Mouse (Mus musculus) CH12.LX (cell line): ENCODE data around the gene Zbp1. TPM values are rescaled to one million over a fixed set of nuclear protein-coding genes. Genes with fewer than 3 reads are reported as not detected.

ENCODE experiments used
- DNase-seq: peaks from one replicate; pipeline ENCODE4 v3.0.0-alpha.2; 2013; ENCODE audit errors: extremely low read depth
- H3K27ac ChIP-seq: 2 replicates; pipeline ENCODE4 v1.5.1; 2012; ENCODE audit warnings: low read depth, mild to moderate bottlenecking, control low read depth, moderate library complexity; ENCODE audit not compliant: insufficient read depth
- H3K27me3 ChIP-seq: replicated peaks from 2 replicates; pipeline ENCODE3; 2012; ENCODE audit warnings: inconsistent platforms
- H3K36me3 ChIP-seq, 2 experiments: replicated peaks in 1 of 2; 2 replicates each; pipeline versions ENCODE3 to v1.6.1; 2012; ENCODE audit warnings: inconsistent platforms in 1 of 2, low read length in 1 of 2, mild to moderate bottlenecking in 1 of 2, mixed read lengths in 1 of 2, moderate library complexity in 1 of 2; ENCODE audit not compliant: control insufficient read depth in 1 of 2, insufficient read depth in 1 of 2
- H3K4me1 ChIP-seq, 2 experiments: 2 replicates each; pipeline ENCODE4 v1.6.1; 2012; ENCODE audit warnings: inconsistent platforms in 1 of 2, moderate library complexity in 1 of 2; ENCODE audit not compliant: insufficient read depth in 2 of 2, control insufficient read depth in 1 of 2
- H3K4me2 ChIP-seq: 2 replicates; pipeline ENCODE4 v1.6.1; 2012; ENCODE audit warnings: low read depth, mild to moderate bottlenecking, control low read depth; ENCODE audit not compliant: poor library complexity, insufficient read depth, severe bottlenecking
- H3K4me3 ChIP-seq, 3 experiments: fragments of 150-350 bp in 1 of 3; sonication (generic) in 1 of 3; replicated peaks in 1 of 3; 2 replicates each; pipeline versions ENCODE3 to v1.5.1; 2011 to 2012; ENCODE audit warnings: low read depth in 2 of 3, low read length in 2 of 3, mild to moderate bottlenecking in 2 of 3, moderate library complexity in 2 of 3, control low read depth in 1 of 3, improper control_type of control experiment in 1 of 3, inconsistent platforms in 1 of 3, mixed read lengths in 1 of 3; ENCODE audit not compliant: poor library complexity in 1 of 3
- H3K79me2 ChIP-seq: replicated peaks from 2 replicates; pipeline ENCODE4 v1.6.1; 2012; ENCODE audit warnings: mild to moderate bottlenecking, moderate library complexity; ENCODE audit not compliant: control insufficient read depth, poor library complexity, insufficient read depth, severe bottlenecking; ENCODE audit errors: extremely low read depth
- H3K9ac ChIP-seq: 2 replicates; pipeline ENCODE4 v1.6.1; 2012; ENCODE audit warnings: low read depth, mild to moderate bottlenecking, control low read depth, moderate library complexity; ENCODE audit not compliant: insufficient read depth
- H3K9me3 ChIP-seq: replicated peaks from 2 replicates; pipeline ENCODE3; 2012; ENCODE audit warnings: low read length, inconsistent platforms, mixed read lengths
- CTCF ChIP-seq, 2 experiments: IDR thresholded peaks in 1 of 2; conservative IDR thresholded peaks in 1 of 2; 2 replicates each; pipeline ENCODE4 v1.5.1; 2011 to 2012; ENCODE audit warnings: low read depth in 2 of 2, low read length in 2 of 2, improper control_type of control experiment in 1 of 2, inconsistent platforms in 1 of 2, mild to moderate bottlenecking in 1 of 2, moderate library complexity in 1 of 2
- EP300 ChIP-seq: IDR thresholded peaks from 2 replicates; pipeline ENCODE4 v1.6.1; 2011; ENCODE audit warnings: low read length, improper control_type of control experiment
- KAT2A ChIP-seq: IDR thresholded peaks from 2 replicates; pipeline ENCODE4 v1.6.1; 2012; ENCODE audit warnings: low read length, improper control_type of control experiment, inconsistent platforms; ENCODE audit not compliant: insufficient replicate concordance
- MAFK ChIP-seq: IDR thresholded peaks from 2 replicates; pipeline ENCODE4 v1.6.1; 2011; ENCODE audit warnings: low read length, improper control_type of control experiment; ENCODE audit not compliant: insufficient replicate concordance
- MAZ ChIP-seq: IDR thresholded peaks from 2 replicates; pipeline ENCODE4 v1.6.1; 2012; ENCODE audit warnings: low read depth, mild to moderate bottlenecking, inconsistent platforms, low read length, improper control_type of control experiment, moderate library complexity
- MXI1 ChIP-seq: IDR thresholded peaks from 2 replicates; pipeline ENCODE4 v1.6.1; 2011; ENCODE audit warnings: mild to moderate bottlenecking, low read depth, low read length, improper control_type of control experiment
- POLR2AphosphoS2 ChIP-seq: IDR thresholded peaks from 2 replicates; pipeline ENCODE4 v1.6.1; 2011; ENCODE audit warnings: low read depth, low read length, improper control_type of control experiment
- RAD21 ChIP-seq: IDR thresholded peaks from 2 replicates; pipeline ENCODE4 v1.6.1; 2011; ENCODE audit warnings: low read depth, mild to moderate bottlenecking, low read length, improper control_type of control experiment, moderate library complexity
- SMC3 ChIP-seq: IDR thresholded peaks from 2 replicates; pipeline ENCODE4 v1.6.1; 2011; ENCODE audit warnings: low read depth, low read length, improper control_type of control experiment
- TBP ChIP-seq: conservative IDR thresholded peaks from 2 replicates; pipeline ENCODE4 v1.6.1; 2011; ENCODE audit warnings: low read depth, low read length, improper control_type of control experiment
- TCF12 ChIP-seq: IDR thresholded peaks from 2 replicates; pipeline ENCODE4 v1.6.1; 2014; ENCODE audit warnings: low read depth, mild to moderate bottlenecking, inconsistent platforms, low read length, improper control_type of control experiment
- USF2 ChIP-seq: conservative IDR thresholded peaks from 2 replicates; pipeline ENCODE4 v1.6.1; 2011; ENCODE audit warnings: low read depth, low read length, improper control_type of control experiment
- ZMIZ1 ChIP-seq: IDR thresholded peaks from 2 replicates; pipeline ENCODE4 v1.6.1; 2012; ENCODE audit warnings: low read depth, mild to moderate bottlenecking, inconsistent platforms, low read length, improper control_type of control experiment
- dilution Hi-C: fragments of 300-500 bp; cut with MboI; formaldehyde crosslinking; loops from 2 replicates; pipeline ENCODE4 v1.14.3; 2020; ENCODE audit warnings: low sequenced_read_pairs; ENCODE audit not compliant: extremely low pct_unique_long_range_greater_than_20kb, extremely low pct_ligation_motif_present
- in situ Hi-C: fragments of 300-500 bp; cut with MboI; formaldehyde crosslinking; loops from 3 replicates; pipeline ENCODE4 v1.14.3; 2019; ENCODE audit warnings: low sequenced_read_pairs, low pct_ligation_motif_present, low pct_unique_long_range_greater_than_20kb, mixed read lengths
- polyA plus RNA-seq: library from polyadenylated mRNA; unstranded; fragments of >175 nt; gene quantifications from 2 replicates; pipeline ENCODE4 v1.2.1, GENCODE M21; 2012; ENCODE audit warnings: low read depth; ENCODE audit not compliant: insufficient read length
- total RNA-seq, 2 experiments: library from RNA; depleted of rRNA; stranded (reverse); fragments of 300-350 nt in 1 of 2; fragments of >200 nt in 1 of 2; gene quantifications; 2 replicates each; pipeline ENCODE4 v1.2.3; 2012 to 2014

The Zbp1 gene
- total and polyA plus RNA-seq, 3 experiments, result 8.1 to 9.8 (median 8.7) TPM

GRCm38 (mm10) chr2:173224832-173225231 is 6.1 kb upstream of the Zbp1 start:
- Histone ChIP-seq H3K27me3 (no peaks in the 10 kb centered on the region), H3K9me3 (no peaks in the 10 kb centered on the region)
- TF ChIP-seq KAT2A, result no peak
- TF ChIP-seq, all 38 proteins: peak for 0
- no peak overlapping the region for H3K27ac ChIP-seq
- dilution Hi-C loops (no loop called here), in situ Hi-C loops (loop anchor here (5.0 kb wide), 1 partner anchor 322 kb away; no protein-coding TSS in a partner anchor)
- no peaks in the 10 kb centered on the region for H3K79me2 ChIP-seq
- H3K9ac ChIP-seq, result no peak overlapping the region
- H3K36me3 ChIP-seq, result peaks cover 19 to 28% of the 10 kb centered on the region in 2 experiments
- H3K4me1 ChIP-seq, result peaks cover 8 to 26% of the 10 kb centered on the region in 2 experiments
- DNase-seq, result no peak
- H3K4me3 ChIP-seq, result no peak overlapping the region
- H3K4me2 ChIP-seq, result no peak overlapping the region

DNA sequence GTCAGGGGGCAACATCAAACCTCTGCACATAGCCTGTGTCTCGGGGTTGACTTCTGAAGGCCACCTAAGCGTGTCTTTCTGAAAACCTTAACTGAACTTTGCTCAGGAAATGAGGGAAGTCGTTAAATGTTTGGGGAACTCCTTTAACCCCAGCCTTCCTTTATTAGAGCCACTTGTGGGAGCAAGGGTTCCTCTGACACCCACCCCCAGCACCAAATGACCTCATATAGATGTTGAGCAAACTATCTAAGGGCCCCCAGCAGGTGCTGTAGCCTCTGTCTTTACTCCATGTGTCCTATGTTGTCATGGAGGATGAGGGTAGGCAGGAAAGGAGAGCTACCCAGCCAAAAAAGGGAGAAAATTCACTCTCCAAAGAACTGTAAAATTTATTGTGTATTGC is 5.4 kb upstream of the Zbp1 start:
- peaks cover 8 to 26% of the 10 kb centered on the region in 2 experiments for H3K4me1 ChIP-seq
- H3K4me3 ChIP-seq, result no peak overlapping the region
- dilution Hi-C loops (no loop called here), in situ Hi-C loops (no loop called here)
- TF ChIP-seq MAFK, result no peak
- TF ChIP-seq CTCF (conservative IDR thresholded peaks at IDR 0.05 in 1 of 2, IDR thresholded peaks at IDR 0.05 in 1 of 2; ENCODE audit: low read depth in 2 of 2, low read length in 2 of 2), result no peak
- no peak for TF ChIP-seq TBP
- TF ChIP-seq MXI1, result no peak
- no peak for TF ChIP-seq RAD21
- TF ChIP-seq USF2, result no peak
- TF ChIP-seq KAT2A, result no peak
- TF ChIP-seq POLR2AphosphoS2, result no peak
- no peak for TF ChIP-seq MAZ
- H3K9me3 ChIP-seq, result no peaks in the 10 kb centered on the region
- H3K27ac ChIP-seq, result no peak overlapping the region
- H3K27me3 ChIP-seq, result no peaks in the 10 kb centered on the region
- no peak overlapping the region for H3K4me2 ChIP-seq
- no peaks in the 10 kb centered on the region for H3K79me2 ChIP-seq
- no peak for DNase-seq
- H3K36me3 ChIP-seq, result peaks cover 19 to 28% of the 10 kb centered on the region in 2 experiments
- no peak overlapping the region for H3K9ac ChIP-seq

GRCm38 (mm10) chr2:173223496-173223895 is 4.8 kb upstream of the Zbp1 start:
- TF ChIP-seq EP300, result 0 out of 2 replicates have a peak, but pooled peaks have one; percentile 21
- no peak for TF ChIP-seq SMC3
- TF ChIP-seq TCF12, result 0 out of 2 replicates have a peak, but pooled peaks have one; percentile 16
- no peak for TF ChIP-seq ZMIZ1
- TF ChIP-seq, all 38 proteins: peak for 2
- Histone ChIP-seq H3K4me1 (peaks cover 8 to 31% of the 10 kb centered on the region in 2 experiments), H3K9ac (no peak overlapping the region), H3K27ac (no peak overlapping the region), H3K9me3 (no peaks in the 10 kb centered on the region), H3K27me3 (no peaks in the 10 kb centered on the region), H3K36me3 (peaks cover 14 to 22% of the 10 kb centered on the region in 2 experiments), H3K4me3 (no peak overlapping the region), H3K79me2 (no peaks in the 10 kb centered on the region), H3K4me2 (no peak overlapping the region)
- in situ Hi-C loops, result no loop called here
- dilution Hi-C loops, result no loop called here
- no peak for DNase-seq
